Mouse (Mus musculus) ovary, postnatal 36 days (tissue): ENCODE measurements at regions not wholly inside any gene's neighbourhood (a gene's known extent, or its start where the extent isn't known, plus 50 kb on each side); places are given as distances from the start of the nearest gene placed in this dataset.

Experiments
- DNase-seq: peaks from one replicate; pipeline ENCODE4 v3.0.0; 2022; ENCODE audit warnings: low spot score, mixed read lengths

DNA sequence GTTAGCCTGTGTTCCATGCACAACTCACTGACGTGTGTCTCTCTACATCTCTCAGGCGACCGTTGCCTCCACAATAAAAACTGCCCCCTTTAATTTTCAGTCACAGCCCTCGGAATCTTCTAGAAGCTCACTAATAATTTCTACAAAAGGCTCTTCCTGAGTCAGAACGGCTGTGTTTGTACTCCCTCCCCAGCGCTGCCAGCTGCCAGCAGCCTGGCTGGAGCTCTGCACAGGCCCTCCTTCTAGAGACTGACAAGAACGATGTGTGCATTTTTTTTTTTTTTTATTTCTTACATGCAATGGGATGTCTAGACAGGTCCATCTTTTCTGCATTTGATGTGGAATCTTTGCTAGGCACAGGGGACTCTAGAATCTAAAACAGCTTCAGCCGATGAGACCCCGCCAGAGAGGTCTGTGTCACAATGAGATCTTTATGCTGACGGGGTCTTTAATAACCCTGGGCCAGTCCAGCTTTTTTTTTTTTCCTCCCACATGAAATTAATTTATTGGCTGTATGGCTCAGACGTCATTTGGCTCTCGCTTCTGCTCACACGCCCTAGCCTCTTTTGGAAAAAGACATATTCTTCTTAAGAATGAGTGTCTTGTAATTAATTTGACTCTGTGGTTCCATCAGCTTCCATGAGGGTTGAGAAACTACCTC lies 185.8 kb upstream of the Zfp507 start:
- no peak for DNase-seq

DNA sequence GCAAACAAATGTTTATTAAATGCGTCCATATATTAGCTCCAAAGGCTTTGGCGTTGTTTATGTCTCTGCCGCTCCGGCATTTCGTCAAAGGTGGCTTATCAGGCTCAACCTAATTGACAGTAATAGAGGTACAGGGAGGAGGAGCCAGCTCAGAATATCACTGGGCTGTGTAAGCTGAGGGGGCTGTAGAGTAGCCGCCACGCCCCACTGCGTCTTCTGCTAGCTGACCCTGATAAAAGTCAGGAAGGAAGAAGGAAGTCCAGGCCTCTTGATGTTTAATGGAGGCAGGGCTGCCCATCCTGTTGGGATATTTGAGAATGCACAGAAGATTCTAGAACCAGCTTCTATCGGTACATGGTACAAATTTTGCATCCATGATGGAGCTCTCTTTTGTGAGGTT lies 175.2 kb upstream of the Zfp507 start:
- DNase-seq = no peak

DNA sequence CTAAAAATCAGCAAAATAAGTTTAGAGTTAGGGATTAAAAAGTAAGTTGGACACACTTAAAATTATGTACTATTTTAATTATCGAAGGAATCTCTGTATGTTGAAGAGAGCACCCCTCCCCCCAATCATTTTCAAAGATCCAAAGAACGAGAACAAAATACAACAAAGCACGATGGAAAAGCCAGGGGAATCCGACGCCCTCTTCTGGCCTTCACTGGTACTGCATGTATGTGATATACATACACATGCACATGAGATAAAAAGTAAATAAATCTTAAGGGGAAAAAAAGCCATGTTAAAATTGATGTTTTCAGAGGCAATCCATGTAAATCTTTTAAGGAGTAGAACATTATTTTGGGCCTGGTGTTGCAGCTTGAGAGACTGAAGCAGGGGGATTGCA lies 155.9 kb upstream of the Zfp507 start:
- DNase-seq = no peak

DNA sequence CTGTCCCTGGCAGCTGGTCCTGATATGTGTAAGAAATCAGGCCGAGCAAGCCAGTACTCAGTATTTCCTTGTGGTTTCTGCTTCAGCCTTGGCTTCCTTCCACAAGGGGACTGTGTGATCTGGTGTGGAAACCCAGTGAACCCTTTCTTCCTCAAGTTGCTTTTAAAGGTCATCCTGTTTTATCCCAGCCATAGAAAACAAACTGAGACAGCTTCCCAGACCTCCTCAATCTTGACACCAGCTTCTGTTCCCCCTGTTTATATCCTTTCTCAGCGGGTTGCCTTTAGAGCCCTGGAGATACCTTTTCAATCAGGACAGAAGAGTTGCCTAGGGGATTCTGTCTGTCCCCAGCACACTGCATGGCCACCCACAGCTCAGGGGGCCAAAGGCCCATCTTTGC lies 155.2 kb upstream of the Zfp507 start:
- no peak for DNase-seq

DNA sequence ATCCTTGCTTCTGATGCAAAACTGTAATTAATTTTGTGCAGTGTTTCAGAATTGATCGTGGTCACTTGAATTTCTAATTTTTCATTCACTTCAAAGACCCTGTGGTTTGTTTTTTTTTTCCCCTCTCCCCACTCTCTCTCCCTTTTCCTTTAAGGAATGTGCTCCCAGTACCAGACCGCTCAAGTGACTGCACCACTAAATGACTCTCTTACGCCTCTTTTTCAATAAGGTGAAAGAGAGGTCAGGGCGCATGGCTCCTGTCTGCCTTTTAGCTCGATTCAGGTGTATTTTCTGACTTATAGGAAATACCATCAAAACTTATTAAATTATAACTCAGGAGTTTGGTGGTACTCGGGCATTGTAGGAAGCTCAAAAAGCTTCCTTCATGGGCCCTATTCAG lies 146.0 kb upstream of the Zfp507 start:
- no peak for DNase-seq

DNA sequence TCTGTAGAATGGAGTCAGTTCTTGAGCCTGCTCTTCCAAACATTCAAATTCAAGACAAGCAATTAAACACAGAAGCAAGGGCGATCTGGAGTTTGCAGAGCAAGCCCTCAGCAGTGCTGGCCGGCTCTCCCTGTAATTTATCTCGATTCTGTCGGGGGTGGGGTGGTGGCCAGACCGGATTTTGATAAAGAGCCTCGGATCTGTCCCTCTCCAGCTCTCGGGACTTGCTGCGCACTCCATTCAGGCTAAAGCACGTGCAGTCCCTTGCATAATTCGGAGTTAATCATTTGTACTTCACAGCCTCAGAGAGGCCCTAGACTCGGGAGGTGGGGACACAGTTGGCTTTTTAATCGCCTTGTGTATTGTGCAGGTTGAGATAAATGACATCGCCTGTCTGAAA lies 145.6 kb upstream of the Zfp507 start:
- DNase-seq = no peak

DNA sequence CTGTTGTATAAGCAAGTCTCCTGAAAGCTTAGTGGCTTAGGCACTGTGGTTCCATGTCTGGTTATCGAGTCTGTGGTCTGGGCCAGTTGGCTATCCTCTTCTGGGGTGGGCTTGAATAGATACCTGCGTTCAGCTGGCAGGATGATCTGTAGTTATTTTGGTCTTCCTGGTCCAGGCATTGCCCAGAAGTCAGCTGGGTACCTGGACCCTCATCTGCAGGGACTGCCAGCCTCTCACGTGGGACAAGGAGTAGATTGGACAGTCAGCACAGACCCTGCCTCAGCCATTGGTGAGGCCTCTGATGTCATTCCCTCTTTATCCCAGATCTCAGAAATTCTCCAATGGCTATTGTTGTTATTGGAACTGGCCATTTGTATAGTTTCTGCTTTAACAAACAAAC lies 138.3 kb upstream of the Zfp507 start:
- no peak for DNase-seq

DNA sequence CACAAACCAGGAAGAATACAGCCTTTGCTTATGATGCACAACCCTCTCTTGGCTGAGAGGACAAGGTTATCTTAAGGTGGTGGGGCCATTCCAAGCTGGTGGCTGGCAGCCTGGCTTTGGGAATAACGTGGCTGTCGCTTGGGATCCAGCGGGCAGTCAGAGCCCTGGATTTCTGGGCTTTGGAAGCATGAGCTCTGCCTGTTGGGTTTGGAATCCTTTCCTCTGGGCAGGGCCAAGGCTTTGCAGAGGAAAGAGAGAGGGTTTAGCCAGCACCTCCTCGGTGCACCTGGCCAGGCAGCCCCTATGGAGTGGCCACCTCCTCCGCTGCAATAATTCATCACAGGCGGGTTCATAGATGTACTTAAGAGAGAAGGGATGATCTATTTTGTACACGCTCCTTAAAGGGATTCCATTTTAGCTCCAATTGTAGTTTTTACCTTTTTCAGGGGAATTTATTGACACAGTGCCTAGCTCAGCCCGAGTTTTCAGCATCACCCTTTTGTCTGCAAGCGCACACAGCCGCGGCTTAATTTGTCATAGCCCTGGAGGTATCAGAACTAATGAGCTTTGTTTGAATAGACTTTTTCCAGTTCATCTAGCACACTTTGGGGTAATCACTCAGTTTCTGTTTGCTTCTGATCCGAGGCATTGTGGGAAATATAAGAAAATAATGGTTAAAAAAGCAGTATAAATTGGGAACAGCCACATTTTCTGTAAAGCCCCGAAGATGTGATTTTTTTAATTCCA lies 135.5 kb upstream of the Zfp507 start:
- no peak for DNase-seq

DNA sequence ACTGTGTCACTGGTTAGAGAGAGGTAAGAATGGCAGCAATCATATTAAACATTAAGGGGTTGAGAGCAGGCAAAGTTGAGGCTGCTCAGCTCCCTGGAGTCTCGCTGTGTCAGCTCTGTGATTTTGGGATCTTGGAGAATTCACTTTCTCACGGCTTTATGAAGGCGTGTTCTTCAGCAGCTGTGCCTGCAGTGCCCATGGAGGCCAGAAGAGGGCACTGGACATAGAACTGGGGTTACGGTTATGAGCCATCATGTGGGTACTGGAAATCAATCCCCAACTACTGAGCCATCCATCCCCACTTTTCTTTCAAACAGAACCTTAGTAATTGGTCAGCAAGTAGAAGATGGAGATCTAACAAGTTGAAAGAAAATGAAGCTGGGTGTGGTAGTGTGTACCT lies 123.9 kb upstream of the Zfp507 start:
- no peak for DNase-seq

DNA sequence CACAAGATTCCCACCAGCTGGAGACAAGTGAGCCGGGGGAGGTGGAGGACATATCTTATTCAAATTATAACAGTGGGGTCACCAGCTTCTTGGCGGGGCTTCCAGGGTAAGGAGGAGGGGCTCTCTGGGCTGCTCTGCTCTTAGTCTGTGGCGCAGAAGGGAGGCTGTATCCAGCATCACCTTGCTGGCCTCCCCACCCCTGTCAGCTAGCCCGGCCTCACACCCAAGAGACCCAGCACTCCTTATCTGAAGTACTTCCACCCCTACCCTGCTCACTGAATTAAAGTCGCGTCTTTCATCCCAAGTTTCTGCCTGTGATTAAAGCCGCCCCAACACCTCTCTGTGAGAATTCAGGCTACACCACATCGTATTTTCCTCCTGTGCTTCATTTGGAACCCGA lies 119.8 kb upstream of the Zfp507 start:
- DNase-seq = no peak

DNA sequence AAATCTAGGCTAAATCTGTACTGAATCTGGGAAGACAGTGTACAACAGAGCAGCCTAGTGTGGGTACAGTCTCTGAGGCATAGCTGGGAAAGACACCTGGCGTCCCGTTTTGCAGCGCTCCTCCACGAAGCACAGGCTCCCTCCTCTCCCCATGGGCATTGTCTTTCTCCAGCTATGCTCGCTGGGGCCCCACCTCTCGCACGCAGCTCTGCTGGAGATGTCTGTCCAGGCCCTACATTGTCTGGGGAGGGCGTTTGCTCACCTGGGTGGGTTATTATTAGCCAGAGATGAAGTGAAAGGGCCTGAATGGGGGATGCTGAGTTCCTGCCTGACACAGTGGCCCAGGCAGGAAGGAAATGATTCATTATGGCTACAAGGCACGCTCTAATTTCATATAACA lies 118.1 kb upstream of the Zfp507 start:
- DNase-seq = no peak

DNA sequence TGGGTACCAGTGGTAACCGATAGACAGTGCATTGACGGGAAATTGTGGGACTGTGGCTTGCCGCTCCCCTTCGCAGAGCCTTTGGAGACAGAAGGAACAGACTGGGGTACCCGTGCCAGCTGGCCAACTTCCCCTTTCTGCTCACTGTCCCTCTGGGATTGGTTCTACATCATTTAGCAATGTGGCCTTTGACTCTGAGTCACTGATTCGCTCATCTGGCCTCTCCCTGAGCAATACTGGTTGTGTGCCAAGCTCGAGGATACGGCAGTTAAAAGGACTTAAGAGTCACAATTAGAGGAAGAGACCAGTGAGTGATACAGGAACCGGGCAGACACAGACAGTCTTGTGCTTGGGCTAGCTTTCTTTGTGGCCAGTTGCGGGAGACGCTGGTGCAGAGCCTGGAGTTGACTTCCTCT lies 117.4 kb upstream of the Zfp507 start:
- peak; percentile 11 for DNase-seq

DNA sequence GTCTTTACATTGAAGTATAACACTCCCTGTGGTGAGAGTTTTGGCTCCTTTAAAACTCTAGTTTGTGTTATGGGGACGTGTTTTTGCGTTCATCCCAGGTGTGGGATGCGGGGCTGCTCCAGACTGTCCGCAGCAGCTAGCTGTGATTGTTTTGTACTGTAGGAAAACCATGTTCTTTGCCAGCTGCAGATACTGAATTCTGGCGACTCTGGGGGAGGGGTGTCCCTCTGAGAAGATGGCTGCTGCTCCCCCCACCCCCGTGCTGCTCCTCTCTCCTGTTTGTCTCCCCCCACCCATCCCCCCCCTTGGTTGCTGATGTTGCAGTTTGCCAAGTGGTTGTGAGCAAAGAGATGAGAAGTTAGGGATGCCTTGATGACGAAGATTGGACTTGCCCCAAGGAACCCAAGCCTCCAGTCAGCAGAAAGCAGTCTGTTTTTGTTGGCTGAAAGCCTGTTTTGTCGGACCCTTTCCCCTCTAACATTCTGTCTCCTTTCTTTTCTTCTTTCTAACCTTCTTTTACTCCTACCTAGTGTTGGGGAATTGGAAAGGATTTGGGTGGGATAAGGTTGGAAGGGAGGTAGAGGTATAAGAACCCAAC lies 107.4 kb upstream of the Zfp507 start:
- no peak for DNase-seq

DNA sequence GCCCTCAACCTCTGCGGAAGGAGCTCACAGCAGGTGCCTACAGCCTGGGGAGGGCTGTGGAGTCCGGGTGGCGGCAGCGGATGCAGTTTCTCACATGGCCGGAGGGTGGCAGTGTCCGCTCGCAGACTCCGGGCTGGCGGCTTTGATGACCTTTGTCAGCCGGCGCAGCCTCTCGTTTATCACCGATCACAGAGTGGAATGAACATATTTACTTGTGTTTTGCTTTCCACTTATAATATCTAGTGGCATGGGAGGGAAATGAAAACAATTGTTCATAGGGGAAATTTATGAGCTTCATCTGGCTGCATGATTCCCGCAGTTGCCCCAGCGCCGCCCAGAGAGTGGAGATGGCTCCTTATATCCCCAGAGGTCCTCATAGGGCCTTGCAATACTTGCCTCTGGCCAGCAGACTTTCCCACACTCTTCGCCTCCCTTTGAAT lies 99.2 kb upstream of the Zfp507 start:
- peak; percentile 69 for DNase-seq

DNA sequence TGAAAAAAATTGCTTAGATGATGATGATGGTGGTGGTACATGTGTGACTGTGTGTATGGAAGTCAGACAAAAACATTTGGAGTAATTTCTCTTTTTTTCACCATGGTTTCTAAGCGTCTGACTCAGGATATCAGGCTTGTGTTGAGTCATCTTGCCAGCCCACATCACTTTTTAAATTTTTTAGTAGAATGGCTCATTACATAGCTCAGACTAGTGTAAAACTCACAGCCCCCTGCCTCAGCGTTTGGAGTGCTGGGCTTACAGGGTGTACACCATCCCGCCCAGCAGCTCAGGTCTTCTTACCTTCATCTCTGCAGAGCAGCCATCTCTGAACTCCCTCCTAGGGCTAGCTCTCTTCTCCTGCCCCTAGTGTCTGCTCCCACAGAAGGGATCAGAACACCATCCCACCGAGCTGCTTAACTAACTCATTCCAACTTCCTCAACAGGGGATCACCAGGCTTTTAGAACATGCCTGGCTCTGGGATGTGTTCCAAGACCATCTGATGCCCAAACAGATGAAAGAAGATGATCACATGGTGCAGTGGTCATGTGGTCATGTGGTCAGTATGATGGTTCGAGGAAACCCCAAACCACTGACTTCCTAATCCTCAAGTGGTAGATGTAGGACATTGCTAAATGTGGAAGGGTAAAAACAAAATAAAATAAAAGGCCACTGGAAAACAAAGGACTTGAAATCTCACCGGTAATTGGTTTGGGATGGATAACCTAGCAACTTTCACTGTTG lies 96.1 kb upstream of the Zfp507 start:
- no peak for DNase-seq

DNA sequence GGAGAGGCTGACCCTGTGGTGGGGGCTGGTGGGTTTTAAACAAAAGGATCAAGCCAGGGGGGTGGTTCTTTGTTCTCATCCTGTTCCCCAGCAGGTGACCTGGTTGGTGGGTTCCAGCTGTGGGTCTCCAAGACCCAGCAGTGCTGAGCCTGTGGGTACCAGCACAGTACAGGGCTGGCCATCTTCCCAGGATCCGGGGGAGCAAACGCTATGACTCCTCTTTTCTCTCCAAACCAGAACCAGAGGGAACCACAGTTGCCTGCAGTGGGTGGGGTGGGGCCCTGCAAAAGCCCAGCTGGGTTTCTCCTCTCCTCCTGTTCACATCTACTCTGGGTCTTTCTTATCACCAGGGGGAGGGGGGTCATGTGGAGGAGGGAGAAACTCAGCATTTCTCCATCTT lies 90.5 kb upstream of the Zfp507 start:
- no peak for DNase-seq

DNA sequence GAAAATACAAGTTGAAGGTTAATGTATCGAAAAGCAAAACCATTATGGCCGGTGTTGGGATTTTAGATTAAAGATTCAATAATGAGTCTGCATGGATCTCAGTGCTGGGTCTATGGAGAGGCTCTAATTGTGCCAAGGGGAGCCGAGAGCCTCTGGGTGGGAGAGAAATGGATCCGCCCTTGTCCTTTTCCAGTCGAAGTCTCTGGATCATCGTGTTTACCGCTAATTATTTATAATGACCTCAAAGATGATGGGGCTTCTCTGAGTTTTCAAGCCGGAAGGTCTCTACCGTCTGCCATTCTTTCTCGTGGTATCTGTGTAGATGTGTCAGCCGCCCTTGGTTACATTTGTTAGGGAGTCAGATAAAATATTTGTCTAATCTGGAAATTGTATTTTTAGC lies 83.2 kb upstream of the Zfp507 start:
- no peak for DNase-seq

DNA sequence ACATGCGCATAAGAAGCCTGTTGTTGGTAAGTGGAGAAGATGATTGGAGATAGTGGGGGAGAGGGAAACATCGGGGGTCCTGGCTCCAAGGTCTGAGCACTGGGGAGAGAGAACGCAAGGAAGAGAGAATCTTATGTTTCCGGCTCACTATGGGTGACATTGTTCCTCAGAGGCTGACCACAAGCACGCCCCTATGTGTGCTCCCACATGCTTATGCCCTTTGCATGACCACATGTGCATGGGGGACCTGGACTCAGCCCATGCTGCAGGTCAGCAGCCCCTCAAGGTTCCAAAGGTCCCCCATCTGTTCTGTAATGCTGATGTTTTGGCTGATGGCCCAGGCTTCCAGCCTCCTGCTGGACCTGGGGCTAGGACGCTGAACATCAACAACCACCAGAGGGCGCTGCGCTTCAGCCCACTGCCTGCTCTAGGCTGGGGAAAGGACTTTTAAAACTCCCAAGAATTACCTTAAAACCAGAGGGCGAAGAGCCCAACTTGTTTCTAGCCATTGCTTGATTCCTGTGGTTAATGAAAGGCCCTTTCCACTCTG lies 77.0 kb upstream of the Zfp507 start:
- peak; percentile 64 for DNase-seq

DNA sequence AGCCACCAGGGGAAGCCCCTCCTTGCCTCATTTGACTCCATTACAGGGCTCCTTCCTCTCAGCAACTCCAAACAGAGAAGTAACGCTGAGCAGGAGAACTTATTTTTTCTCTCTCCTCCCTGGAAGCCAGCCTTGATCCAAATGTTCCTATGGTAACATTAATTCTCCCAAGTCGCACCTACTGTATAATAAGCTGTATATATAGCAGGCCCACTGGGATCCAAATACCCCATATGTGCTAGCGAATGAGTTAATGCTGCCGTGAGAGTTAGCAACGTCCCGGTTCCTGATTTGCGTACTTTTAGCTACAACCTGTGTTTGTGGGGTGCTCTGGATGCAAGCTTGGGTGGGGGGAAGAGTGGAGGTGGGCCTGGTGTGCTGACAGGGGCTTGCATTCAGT lies 75.4 kb upstream of the Zfp507 start:
- DNase-seq = no peak

DNA sequence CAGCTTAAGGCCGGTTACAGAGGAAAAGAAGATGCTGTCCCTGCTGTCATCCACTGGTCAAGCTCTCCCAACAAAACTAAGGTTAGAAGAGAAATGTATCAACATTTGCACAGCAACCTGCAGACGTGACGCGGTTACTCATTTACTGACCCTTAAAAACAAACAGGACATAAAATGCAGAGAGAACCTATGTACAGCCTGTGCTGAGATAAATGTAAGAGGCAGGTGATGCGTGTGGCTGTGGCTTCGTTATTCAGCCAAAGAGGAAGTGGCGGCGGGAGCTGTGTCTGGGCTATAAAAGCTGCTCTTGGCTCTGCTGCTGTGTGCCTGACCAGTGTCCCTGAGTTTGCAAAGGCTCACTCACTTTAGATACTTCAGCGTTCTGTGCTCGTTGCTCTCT lies 58.2 kb upstream of the Zfp507 start:
- no peak for DNase-seq

DNA sequence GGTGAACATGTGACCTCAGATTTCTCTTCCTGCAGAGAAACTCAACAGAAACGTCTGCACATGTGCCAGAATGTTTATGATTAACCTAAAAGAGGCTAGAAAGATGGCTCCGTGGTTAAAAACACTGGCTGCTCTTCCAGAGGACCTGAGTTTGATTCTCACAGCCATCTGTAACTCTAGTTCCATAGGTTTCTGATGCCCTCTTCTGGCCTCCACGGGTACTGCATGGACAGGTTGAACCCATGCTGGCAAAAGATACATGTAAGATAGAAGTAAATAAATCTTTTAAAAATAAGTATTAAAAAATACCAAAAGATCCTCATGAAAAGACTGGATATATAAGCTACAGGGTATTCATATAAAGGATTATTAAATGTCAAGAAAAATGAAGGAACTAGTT lies 56.8 kb upstream of the Zfp507 start:
- DNase-seq = no peak

DNA sequence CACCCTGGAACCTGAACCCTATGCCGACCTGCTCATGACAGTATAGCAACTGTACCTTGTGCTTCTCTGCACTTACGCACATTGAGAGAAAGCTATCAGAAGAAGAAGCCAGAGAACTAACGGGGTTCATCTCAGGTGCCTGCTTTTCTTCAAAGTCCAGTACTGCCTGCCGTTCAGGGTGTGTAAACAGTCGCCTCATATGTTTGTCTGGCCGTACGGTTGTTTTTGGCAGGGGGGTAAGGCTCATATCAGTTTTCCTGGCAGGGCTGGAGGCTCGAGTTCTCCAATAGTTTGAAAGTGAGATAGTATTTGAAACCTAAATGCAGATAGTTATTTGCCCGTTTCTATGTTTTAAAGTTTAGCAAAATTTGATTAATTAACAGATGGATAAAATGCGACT lies 54.9 kb upstream of the Zfp507 start:
- DNase-seq = no peak
